Mouse (Mus musculus) stomach, embryonic 16.5 days (tissue): ENCODE data around the gene Lrrc39. TPM values are rescaled to one million over a fixed set of nuclear protein-coding genes. Genes with fewer than 3 reads are reported as not detected.

ENCODE experiments used
- ATAC-seq: fragments of 200-750 bp; cut with Nextera tagmentation; 2 replicates; pipeline ENCODE4 v1.8.0; 2017; ENCODE audit warnings: moderate number of reproducible peaks, moderate TSS enrichment; ENCODE audit not compliant: insufficient read depth, low FRiP score
- H3K27ac ChIP-seq: fragments of 300-500 bp; sonication (generic); 2 replicates; pipeline ENCODE4 v1.5.1; 2014; ENCODE audit warnings: low read length
- H3K27me3 ChIP-seq: fragments of 300-500 bp; sonication (generic); 2 replicates; pipeline ENCODE4 v1.6.1; 2014; ENCODE audit warnings: low read length, control low read depth, mixed read lengths; ENCODE audit not compliant: control insufficient read depth, insufficient read depth
- H3K36me3 ChIP-seq: fragments of 300-500 bp; sonication (generic); 2 replicates; pipeline ENCODE4 v1.6.1; 2014; ENCODE audit warnings: low read length; ENCODE audit not compliant: control insufficient read depth, insufficient read depth
- H3K4me1 ChIP-seq: fragments of 300-500 bp; sonication (generic); 2 replicates; pipeline ENCODE4 v1.6.1; 2014; ENCODE audit warnings: low read length, control low read depth, mixed read lengths; ENCODE audit not compliant: control insufficient read depth, insufficient read depth
- H3K4me2 ChIP-seq: fragments of 300-500 bp; sonication (generic); 2 replicates; pipeline ENCODE4 v1.6.1; 2014; ENCODE audit warnings: low read depth, low read length, mixed read lengths
- H3K4me3 ChIP-seq: fragments of 300-500 bp; sonication (generic); replicated peaks from 2 replicates; pipeline ENCODE4 v1.5.1; 2014; ENCODE audit warnings: mild to moderate bottlenecking, low read length
- H3K9ac ChIP-seq: fragments of 300-500 bp; sonication (generic); 2 replicates; pipeline ENCODE4 v1.6.1; 2014; ENCODE audit warnings: low read length
- H3K9me3 ChIP-seq: fragments of 300-500 bp; sonication (generic); replicated peaks from 2 replicates; pipeline ENCODE4 v1.6.1; 2016; ENCODE audit warnings: low read length, control low read depth; ENCODE audit not compliant: control insufficient read depth
- WGBS: fragments of 180-500 bp; shearing (Covaris S2); extraction: QIAGEN DNeasy Blood & Tissue Kit; methylation state at CpG from one replicate; pipeline ENCODE4 v1.1.7; 2014; 5-methylcytosine and 5-hydroxymethylcytosine counted together
- polyA plus RNA-seq: library from polyadenylated mRNA; unstranded; fragments of >200 nt; fragmentation: Nextera tagmentation; extraction: Ambion mirVana; gene quantifications from 2 replicates; pipeline ENCODE4 v1.2.1, GENCODE M21; 2015

Gene Lrrc39
- 1.5 and 3.2 TPM in 2 replicates for polyA plus RNA-seq

DNA sequence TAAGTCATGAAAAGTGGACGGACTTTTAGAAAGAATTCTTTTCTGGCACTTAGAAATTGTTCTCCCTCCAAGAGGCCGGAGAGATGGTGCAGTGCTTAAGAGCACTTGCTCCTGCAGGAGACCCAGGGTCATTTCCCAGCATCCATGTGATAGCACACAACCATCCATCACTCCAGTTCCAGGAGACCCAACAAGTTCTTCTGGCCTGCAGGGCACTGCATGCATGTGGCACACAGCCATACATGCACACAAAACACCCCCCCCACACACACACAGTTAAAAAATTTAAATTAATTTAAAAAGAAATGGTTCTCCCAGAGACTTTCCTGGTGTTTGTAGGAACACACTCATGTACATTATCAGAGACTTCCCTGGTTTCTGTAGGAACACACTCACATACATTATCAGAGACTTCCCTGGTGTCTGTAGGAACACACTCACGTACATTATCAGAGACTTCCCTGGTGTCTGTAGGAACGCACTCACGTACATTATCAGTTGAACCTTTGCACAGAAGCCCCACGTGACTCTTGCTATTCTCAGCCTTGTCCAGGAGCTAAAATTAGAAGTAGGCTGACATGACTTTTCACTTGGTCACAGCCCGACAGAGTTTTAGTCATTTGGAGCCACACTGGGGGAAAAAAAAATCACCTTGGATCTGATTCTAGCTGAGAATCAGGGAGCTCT, at the start of gene Lrrc39:
Gene Lrrc39 (plus strand): TSS at position 566 of the 687 bp plus-strand sequence.
- 0 out of 2 replicates have a peak within 1 kb of the TSS, but pooled peaks have one; percentile 4 for H3K9ac ChIP-seq
- H3K27me3 ChIP-seq = no peaks in the 10 kb centered on the region
- H3K4me1 ChIP-seq = no peaks in the 10 kb centered on the region
- H3K4me2 ChIP-seq = peak within 1 kb of the TSS; percentile 42
- peak; percentile 87 for ATAC-seq
- H3K9me3 ChIP-seq = peaks cover 3% of the 10 kb centered on the region; the same call in 1 of the 2 replicates
- peak within 1 kb of the TSS; percentile 60 for H3K27ac ChIP-seq
- H3K4me3 ChIP-seq = peak within 1 kb of the TSS; percentile 20
- WGBS = 45% methylated on average over 7 of the region's 7 CpGs
- H3K36me3 ChIP-seq = no peaks in the 10 kb centered on the region

- 76% methylated on average over 12 of the region's 12 CpGs for WGBS
These were observed 42.5 kb upstream of the Lrrc39 start for GRCm38 (mm10) chr3:116520141-116520761.

DNA sequence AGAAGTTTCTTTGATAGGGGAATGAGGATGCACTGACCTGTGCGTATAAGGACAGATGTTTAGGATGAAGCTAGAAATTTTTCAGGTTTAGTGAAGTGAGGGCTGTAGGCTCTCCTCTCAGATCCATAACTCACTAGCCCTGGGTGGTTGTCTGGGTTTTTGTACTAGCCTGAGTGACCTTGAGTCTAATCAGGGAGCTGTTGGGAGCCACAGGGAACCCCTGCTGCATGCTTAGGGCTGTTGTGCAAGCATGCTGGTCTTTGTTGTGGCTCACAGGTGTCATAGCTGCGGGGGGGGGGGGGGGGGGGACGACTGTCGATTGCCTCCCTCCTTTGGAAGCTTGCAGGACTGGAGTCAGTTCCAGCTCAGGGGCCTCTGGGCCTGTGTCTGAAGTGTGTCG, 33.0 kb upstream of the Lrrc39 start:
- Histone ChIP-seq H3K9ac (no peak overlapping the region), H3K4me3 (no peak overlapping the region), H3K27ac (no peak overlapping the region), H3K9me3 (no peaks in the 10 kb centered on the region), H3K27me3 (no peaks in the 10 kb centered on the region), H3K4me1 (no peaks in the 10 kb centered on the region), H3K4me2 (no peak overlapping the region), H3K36me3 (no peaks in the 10 kb centered on the region)
- 61% methylated on average over 4 of the region's 5 CpGs for WGBS
- no peak for ATAC-seq

More at GRCm38 (mm10) chr3:116520141-116520761, 42.5 kb upstream of the Lrrc39 start:
- no peak overlapping the region for H3K27ac ChIP-seq
- H3K27me3 ChIP-seq = no peaks in the 10 kb centered on the region
- no peaks in the 10 kb centered on the region for H3K36me3 ChIP-seq
- no peaks in the 10 kb centered on the region for H3K4me1 ChIP-seq
- H3K4me3 ChIP-seq = no peak overlapping the region
- no peak overlapping the region for H3K9ac ChIP-seq
- no peak for ATAC-seq
- H3K4me2 ChIP-seq = no peak overlapping the region
- H3K9me3 ChIP-seq = no peaks in the 10 kb centered on the region

DNA sequence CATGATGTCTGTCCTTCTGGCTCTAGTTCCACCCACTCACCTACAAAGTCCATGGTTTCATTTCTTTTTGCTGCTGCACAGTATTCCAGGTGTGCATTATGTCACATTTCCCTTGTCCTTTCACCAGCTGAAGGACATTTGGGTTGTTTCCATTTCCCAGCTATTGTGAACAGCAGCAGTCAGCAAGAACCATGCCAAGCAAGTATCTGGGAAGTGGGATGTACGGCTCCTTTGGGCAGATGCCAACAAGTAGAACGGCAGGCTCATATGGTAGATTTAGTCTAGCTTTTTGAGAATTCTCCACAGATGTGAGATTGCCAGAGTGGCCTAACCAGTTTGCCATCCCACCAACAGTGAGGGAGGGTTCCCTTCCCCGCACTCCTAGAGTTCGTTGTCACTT, 31.9 kb upstream of the Lrrc39 start:
- WGBS = 66% methylated on average over 4 of the region's 4 CpGs

GRCm38 (mm10) chr3:116536428-116537199, 26.2 kb upstream of the Lrrc39 start:
- WGBS = 38% methylated on average over 16 of the region's 16 CpGs
- Histone ChIP-seq H3K4me3 (no peak overlapping the region), H3K4me2 (no peak overlapping the region), H3K36me3 (no peaks in the 10 kb centered on the region; the same call in 1 of the 2 replicates), H3K9ac (no peak overlapping the region), H3K9me3 (no peaks in the 10 kb centered on the region), H3K27me3 (no peaks in the 10 kb centered on the region), H3K4me1 (no peaks in the 10 kb centered on the region), H3K27ac (no peak overlapping the region)
- peak; percentile 62; the same call in 1 of the 2 replicates for ATAC-seq

More for the DNA sequence above, 31.9 kb upstream of the Lrrc39 start:
- Histone ChIP-seq H3K27me3 (no peaks in the 10 kb centered on the region), H3K9me3 (no peaks in the 10 kb centered on the region), H3K4me3 (no peak overlapping the region), H3K4me1 (no peaks in the 10 kb centered on the region), H3K36me3 (no peaks in the 10 kb centered on the region), H3K27ac (no peak overlapping the region), H3K4me2 (no peak overlapping the region), H3K9ac (no peak overlapping the region)
- ATAC-seq = 0 out of 2 replicates have a peak, but pooled peaks have one; percentile 13

- H3K4me3 ChIP-seq = no peak overlapping the region
- no peaks in the 10 kb centered on the region for H3K4me1 ChIP-seq
- no peaks in the 10 kb centered on the region for H3K27me3 ChIP-seq
- ATAC-seq = no peak
- no peak overlapping the region for H3K4me2 ChIP-seq
- no peaks in the 10 kb centered on the region; the same call in 1 of the 2 replicates for H3K36me3 ChIP-seq
- 63% methylated on average over 6 of the region's 6 CpGs for WGBS
- no peak overlapping the region for H3K9ac ChIP-seq
- no peaks in the 10 kb centered on the region for H3K9me3 ChIP-seq
- no peak overlapping the region; the same call in 1 of the 2 replicates for H3K27ac ChIP-seq
These were observed 25.6 kb upstream of the Lrrc39 start for GRCm38 (mm10) chr3:116537200-116537573.

DNA sequence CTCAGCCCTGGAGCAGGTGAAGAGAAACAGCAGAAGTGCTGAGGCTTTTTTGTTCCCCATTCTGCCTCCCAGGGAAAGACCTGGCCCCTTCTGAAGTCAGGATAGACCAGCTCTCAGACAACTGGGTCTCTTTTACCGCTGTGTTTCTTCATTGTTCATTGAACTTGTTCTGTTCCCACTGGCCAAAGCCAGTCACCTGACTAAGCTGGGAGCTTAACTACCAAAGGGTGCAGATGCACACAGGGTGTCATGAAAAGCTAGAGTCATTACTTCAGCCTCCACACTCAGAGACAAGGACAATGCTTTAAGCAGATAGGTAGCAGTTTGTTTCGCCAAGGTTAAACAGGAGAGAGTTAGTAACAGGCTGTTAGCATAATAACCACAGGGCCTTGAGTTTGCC, 20.7 kb upstream of the Lrrc39 start:
- Histone ChIP-seq H3K36me3 (no peaks in the 10 kb centered on the region; the same call in 1 of the 2 replicates), H3K4me2 (no peak overlapping the region), H3K27me3 (no peaks in the 10 kb centered on the region), H3K9me3 (no peaks in the 10 kb centered on the region), H3K4me1 (no peaks in the 10 kb centered on the region), H3K27ac (no peak overlapping the region), H3K4me3 (no peak overlapping the region), H3K9ac (no peak overlapping the region)
- no peak for ATAC-seq
- 85% methylated on average over 2 of the region's 2 CpGs for WGBS

DNA sequence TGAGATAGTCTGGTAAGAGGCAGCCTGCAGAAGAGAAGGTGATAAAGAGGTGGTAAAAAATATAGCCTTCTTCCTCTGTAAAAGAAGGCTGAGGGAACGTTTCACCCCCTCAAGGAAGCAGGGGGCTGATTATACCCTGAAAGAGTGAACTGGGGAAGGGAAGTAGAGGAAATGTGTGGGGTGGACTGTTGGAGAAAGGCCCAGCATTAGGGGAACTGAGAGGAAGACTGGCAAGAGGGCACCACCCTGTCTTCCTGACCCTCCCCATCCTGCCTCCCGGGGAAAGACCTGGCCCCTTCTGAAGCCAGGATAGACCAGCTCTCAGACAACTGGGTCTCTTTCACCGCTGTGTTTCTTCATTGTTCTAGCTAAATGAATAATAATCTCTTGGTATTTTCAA, 20.2 kb upstream of the Lrrc39 start:
- no peaks in the 10 kb centered on the region for H3K27me3 ChIP-seq
- 71% methylated on average over 3 of the region's 3 CpGs for WGBS
- H3K4me2 ChIP-seq = no peak overlapping the region
- no peak overlapping the region for H3K27ac ChIP-seq
- no peak overlapping the region for H3K9ac ChIP-seq
- ATAC-seq = no peak
- H3K4me3 ChIP-seq = no peak overlapping the region
- no peaks in the 10 kb centered on the region for H3K9me3 ChIP-seq
- no peaks in the 10 kb centered on the region for H3K4me1 ChIP-seq
- no peaks in the 10 kb centered on the region; the same call in 1 of the 2 replicates for H3K36me3 ChIP-seq

DNA sequence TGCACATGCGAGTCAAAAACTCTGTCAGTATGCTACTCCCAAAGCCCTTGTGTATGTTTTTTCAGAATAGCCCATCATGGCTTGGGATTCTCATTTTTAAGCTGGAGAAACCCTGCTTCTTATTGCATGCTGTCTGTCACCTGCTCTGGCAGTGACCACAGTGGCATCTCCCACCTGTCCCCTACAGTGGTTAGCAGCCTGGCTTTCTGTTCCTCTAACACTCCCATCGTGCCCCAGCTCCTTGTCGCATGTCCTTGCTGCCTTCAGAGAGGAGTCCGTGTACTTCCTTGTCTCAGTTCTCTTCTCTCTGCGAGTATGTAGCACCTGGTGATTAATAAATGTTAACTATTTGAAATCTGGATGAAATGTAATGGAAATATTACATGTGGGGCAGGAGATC, 15.3 kb upstream of the Lrrc39 start:
- WGBS = 77% methylated on average over 5 of the region's 5 CpGs
- Histone ChIP-seq H3K4me2 (no peak overlapping the region), H3K27ac (no peak overlapping the region), H3K27me3 (no peaks in the 10 kb centered on the region), H3K9me3 (no peaks in the 10 kb centered on the region), H3K9ac (no peak overlapping the region), H3K4me3 (no peak overlapping the region), H3K4me1 (no peaks in the 10 kb centered on the region), H3K36me3 (no peaks in the 10 kb centered on the region)
- no peak for ATAC-seq
